Mouse (Mus musculus) spleen, postnatal 10 days (tissue): ENCODE data around the gene Hddc2.
A peak's percentile ranks its signal among the peaks of the same experiment; 100 is the strongest.

ENCODE experiments used
- DNase-seq, 2 experiments: peaks; one replicate each; pipeline ENCODE4 v3.0.0; 2021 to 2022; ENCODE audit warnings: low spot score in 2 of 2

Hddc2 gene

DNA sequence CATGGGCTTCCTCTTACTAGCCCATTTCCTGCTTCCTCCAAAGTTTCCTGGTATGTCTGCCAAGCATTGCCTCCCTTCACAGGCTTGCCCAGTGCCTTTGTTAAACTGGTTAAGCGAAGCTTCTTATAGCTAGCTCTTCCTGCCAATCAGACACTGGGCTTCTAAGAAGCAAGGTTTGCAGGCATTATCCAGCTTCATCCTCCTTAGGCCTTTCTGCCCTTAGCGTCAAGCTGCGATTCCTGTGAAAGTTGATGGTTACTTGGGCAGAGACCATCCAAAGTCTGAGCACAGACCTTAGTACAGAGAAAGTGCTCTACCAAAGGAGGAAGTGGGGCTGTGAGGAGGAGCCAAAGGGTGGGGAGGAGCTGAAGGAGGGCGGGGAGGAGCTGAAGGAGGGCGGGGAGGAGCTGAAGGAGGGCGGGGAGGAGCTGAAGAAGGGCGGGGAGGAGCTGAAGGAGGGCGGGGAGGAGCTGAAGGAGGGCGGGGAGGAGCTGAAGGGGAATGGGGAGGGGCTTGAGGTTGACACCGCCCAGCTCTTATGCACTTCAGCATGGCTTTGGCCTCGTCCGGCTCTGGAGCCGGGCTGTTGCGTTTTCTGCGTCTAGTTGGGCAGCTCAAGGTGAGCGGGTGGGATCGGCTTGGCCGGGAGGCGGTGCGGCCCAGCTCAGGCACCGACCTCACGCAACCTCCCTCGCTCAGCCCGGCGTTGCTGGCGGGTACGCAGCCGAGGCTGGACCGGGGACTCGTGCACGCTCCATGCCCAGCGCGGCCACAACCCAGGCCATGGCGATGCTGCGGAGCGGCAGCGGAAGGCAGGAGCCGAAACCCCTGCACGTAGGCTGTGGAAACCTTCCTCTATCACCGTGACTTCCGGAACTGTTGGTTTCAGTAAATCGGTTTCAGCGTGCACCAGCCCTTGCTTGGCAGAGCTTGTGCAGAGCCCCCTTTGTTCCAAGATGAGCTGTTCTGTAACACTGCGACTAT is at the start of gene Hddc2:
Gene Hddc2 (plus strand): TSS at position 519 of the 984 bp plus-strand sequence.
- peak; percentile 55 to 79 for DNase-seq

DNA sequence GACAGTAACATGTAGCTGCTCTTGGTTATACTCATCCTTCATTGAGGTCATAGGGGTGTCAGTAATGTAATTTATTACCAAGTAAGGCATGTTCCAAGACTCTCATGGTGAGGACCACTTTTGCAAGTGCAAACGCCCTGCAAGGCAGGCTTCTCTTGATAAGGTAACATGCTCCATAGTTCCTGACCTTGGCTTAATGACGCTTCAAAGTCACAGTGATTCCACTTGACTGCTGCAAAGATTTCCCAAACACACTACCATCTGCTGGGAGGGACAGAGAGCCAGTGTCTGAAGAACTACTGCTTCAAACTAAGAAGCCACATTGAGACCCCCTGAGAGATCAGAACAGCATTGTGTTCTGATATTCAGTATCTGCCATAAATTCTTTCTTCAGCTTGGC is 40.4 kb upstream of the Hddc2 start:
- no peak for DNase-seq

GRCm38 (mm10) chr10:31273171-31273570 is 40.0 kb upstream of the Hddc2 start:
- DNase-seq = no peak

DNA sequence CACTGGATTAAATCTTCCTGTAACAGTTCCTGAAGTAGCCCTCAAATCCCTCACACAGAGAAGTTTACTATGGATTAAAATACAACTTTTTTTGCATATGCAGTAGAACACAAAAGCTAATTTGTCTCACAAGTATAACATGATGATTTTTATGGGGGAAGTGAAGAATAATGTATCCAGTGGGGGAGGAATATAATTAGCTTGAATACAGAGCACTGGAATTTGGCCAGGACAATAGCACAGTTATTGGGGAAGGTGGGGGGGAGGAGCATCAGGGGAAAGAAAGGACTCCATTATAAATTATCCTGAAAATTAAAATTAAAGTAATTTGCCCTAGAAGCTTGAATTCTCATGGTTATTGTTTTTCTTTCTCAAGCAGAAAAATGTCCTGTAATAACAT is 25.4 kb upstream of the Hddc2 start:
- DNase-seq = no peak

DNA sequence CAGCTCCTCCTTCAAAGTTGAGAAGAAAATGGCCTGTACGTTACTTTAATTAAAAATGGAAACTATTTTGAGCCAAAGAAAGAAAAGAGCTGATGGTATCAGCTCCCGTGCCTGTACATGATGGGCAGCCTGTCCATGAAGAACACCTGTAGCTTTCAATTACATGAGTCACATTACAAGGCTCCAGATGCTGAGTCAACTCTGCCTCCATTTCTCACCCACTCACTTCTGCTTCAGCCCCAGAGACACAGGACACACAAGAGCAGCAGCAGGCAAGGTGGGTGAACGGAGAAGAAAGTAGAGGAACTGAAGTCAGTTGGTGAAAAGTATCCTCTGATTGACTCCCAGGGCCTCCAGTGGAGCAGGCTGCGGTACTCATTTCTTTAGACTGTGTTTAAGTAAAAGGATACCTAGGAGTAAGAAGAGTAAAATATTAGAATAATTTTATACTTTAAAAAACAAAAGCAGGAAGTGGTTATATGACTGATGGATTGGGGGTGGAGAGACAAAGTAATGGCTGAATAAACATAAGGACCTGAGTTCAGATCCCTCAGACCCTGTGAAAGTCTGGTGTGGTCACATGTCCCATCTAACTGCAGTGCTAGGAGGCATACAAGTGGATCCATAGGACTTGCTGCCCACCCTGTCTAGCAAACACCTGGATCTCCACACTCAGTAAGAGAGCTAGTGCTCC is 24.3 kb upstream of the Hddc2 start:
- DNase-seq = no peak

- no peak for DNase-seq
Measured at GRCm38 (mm10) chr10:31295705-31296104, 17.5 kb upstream of the Hddc2 start.

- no peak for DNase-seq
Measured at GRCm38 (mm10) chr10:31296458-31296857, 16.7 kb upstream of the Hddc2 start.

DNA sequence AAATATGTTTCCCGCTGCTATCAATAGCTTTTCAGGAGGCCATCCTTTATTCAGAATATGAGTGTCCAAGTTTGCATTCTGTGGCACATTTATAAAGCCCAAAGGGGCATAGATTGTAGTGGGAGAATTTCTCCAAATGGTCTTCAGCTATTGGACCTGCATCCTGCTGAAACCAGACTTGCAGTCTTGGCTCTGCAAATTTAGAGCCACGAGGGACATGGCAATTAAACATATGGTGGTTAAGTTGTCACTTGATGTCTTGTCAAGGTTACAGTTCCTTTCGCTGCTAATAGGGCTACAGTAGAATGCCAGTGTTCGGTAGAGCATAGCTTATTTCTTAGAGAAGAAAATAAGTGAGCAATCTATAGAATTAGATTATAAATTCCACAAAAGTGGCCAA is 16.1 kb upstream of the Hddc2 start:
- no peak for DNase-seq

- no peak for DNase-seq
Measured at GRCm38 (mm10) chr10:31298263-31298662, 14.9 kb upstream of the Hddc2 start.

DNA sequence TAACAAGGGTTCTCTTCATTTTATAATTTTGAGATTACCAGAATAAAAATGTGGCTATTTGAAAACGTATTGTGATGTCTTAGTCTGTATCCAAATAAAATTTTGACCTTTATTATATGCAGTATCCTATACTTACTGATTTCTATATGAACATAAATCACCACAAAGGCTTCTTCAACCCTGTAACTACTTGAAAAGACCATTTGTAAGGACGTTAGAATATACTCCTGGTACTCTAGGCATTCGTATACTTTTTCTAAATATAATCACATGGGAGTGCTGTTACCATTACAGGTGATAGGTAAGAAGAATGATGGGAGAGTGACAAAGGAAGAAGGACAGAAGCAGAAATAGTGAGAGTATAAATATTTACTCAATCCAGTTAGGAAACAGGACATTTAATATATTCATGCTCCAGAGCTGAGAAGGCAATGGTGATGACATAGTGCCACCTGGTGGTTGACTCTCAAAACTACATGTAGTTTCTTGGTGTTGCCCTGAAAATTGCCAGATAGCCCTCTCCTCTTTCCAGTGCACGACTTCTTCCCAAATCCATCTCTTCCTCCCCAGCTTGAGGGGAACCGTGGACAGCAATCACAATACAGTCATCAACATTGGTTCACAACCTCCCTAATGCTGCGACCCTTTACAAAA is 14.1 kb upstream of the Hddc2 start:
- DNase-seq = peak; percentile 10 to 44

DNA sequence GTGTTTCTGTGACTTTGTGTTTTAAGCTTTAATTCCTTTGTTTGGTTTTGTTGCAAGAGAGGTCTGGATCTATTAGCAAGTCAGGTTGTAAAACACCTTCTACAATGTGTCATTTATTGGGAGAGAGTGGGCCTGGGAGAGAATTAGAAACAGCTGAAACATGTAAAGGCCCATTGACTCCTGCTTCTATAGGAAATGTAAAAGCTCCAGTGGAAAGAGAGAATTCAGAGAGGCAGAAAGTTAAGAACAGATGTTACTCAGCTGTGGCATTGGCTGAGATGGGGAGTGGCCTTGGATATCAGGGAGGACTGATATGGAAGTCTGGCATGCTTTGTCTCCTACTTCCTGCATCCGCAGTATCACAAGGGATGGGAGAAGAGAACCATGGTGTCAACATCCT is 12.9 kb upstream of the Hddc2 start:
- DNase-seq = no peak

- no peak for DNase-seq
Measured at GRCm38 (mm10) chr10:31303446-31303845, 9.7 kb upstream of the Hddc2 start.

- DNase-seq = no peak
Measured at GRCm38 (mm10) chr10:31307024-31307598, 6.1 kb upstream of the Hddc2 start.

DNA sequence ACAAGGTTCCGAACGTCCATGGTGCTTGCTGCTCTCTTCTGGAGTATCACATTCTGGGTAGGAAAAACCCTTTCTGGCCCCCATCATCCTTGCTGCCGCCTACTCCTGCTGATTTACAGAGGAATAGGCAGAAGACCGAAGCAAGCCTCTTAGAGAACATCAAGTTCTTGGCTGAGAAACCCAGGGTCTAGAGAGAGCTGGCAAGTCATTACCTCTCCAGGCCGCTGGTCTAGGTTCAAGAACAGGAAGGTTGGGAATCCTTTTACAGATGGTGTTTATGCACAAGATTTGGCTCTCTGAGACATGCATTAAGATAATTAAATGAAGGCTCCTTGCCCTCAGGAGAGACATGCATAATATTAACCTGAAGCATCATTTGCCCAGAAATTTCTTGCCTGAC is 5.3 kb downstream of the Hddc2 start:
- no peak for DNase-seq

GRCm38 (mm10) chr10:31329436-31329835 is 16.3 kb downstream of the Hddc2 start:
- no peak for DNase-seq

DNA sequence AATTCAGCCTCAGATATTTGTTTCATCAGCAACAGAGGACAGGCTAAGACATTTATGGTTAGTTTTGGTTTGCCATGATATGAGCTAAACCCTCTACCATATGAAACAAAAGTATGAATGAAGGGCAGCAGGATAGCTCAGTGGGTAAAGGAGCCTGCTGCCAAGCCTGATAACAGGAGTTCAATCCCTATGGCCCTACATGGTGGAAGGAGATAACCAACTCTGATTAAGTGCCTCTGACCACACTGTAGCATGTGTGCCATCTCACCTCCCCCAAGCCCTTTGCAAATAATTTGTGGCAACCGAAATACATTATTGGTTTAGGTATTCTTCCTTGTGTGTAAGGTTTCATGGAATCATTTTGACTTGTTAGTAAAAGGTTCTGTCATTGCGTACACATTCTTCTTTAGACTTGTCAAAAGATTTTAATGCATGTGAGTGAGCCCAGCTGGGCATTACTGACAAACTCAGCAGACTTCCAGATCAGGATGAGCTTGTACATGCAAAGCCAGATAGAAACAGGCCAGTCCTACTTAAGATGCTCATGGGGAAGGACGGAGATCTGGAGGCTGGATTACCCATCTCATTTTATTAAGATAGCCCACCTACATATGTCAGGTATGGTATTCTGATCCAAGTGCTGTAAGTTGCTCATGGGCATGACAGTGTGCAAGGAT is 17.2 kb downstream of the Hddc2 start:
- DNase-seq = no peak

DNA sequence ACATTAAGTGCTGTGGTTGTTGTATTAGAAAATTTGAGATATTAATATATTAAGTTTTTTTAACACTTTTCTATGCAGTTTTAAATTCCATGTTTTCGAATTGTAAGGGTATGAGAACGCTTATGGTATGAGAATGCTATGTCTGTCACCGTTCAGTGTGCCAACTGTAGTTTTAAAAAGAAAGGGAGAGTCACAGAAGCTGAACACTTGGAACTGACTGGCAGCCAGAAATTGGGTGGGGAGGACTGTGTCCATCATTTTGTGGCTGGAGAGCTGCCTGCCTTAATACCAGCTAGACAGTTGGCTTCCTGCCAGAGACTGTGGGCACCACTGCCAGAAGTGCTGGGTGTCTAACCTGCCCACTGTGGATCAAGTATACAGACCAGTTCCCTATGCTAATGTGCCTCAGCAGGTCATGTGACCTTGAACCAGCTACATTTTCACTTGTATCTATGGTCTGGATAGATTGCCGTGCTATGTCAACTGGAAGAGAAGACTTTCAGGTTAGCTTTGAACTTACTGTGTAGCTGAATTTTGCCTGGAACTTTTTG is 18.1 kb downstream of the Hddc2 start:
- no peak for DNase-seq

DNA sequence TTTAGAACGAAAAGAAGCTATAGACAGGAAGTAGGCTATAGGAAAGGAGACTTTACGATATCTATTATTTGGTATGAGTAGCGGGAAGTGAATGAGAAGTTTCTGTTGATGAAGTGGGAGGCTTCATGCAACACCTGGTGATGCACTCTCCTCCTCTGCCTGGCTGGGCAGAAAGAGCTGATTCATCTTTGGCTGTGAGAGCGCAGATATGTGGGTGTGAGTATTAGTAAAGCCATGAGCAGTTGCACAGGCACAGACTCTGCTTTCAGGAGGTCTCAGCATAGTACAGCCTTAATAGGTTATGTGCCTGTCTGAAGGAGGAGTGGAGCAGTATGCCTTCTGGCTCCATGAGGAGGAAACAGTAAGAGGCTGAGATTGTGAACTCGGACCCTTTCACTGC is 23.2 kb downstream of the Hddc2 start:
- no peak for DNase-seq

DNA sequence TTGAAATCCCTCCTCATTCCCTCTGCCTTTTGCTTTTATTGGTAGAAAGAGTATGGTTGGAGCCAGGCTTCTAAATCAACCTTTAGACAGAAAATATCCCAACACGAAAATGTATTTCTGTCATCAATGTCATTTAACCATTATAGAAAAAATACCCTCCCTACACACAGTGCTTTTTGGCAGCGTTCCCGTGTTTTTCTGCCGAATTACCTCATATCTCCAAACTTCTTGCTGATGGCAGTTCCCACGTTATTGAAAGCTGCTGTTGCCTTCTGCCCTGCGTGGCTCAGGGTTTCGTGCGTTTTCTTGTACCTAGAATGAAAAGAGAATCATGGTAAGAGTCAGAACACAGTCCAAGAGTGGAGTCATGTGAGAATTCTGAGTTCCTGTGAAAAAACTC is 33.2 kb downstream of the Hddc2 start:
- DNase-seq = no peak

GRCm38 (mm10) chr10:31351056-31351455 is 37.9 kb downstream of the Hddc2 start:
- DNase-seq = no peak

- no peak for DNase-seq
Measured at GRCm38 (mm10) chr10:31352845-31353427, 39.8 kb downstream of the Hddc2 start.
